Mouse (Mus musculus) brain, embryonic 14.5 days (tissue): ENCODE measurements at regions not wholly inside any gene's neighbourhood (a gene's known extent, or its start where the extent isn't known, plus 50 kb on each side); places are given as distances from the start of the nearest gene placed in this dataset.

Experiments
- CTCF ChIP-seq: fragments of 200-500 bp; IDR thresholded peaks from 2 replicates; pipeline ENCODE4 v1.5.1; 2012; ENCODE audit warnings: inconsistent platforms, mild to moderate bottlenecking, moderate library complexity, borderline replicate concordance; ENCODE audit not compliant: insufficient read depth, insufficient read length; ENCODE audit errors: extremely low read depth
- POLR2A ChIP-seq: fragments of 200-500 bp; IDR thresholded peaks from 2 replicates; pipeline ENCODE4 v1.6.1; 2012; ENCODE audit warnings: mild to moderate bottlenecking, inconsistent platforms, borderline replicate concordance; ENCODE audit not compliant: poor library complexity, insufficient read depth, insufficient read length, severe bottlenecking; ENCODE audit errors: extremely low read depth

DNA sequence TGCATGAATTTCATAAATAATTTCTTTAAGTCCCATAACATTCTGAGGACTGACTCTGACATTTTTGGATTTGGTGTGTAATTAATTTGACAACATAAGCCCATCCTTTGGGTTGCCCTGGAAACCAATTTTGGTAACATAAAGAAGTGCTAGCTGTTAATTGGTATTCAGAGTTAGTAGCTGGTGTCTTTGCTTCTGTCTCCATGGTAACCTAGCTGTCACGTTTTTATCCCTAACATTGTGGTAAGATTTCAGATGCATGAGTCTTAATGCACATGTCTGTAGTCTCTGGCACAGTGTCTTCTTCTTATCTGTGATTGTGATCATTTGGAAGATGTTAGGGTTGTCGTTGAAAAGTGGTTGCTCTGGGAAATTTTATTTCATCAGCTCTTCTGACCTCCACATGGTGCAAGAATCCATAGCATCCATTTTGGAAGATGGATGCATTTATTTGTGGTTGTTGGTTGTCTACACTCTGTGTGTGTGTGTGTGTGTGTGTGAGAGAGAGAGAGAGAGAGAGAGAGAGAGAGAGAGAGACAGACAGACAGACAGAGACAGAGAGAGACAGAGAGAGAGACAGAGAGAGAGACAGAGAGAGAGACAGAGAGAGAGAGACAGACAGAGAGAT lies 255.1 kb downstream of the Plk2 start:
- TF ChIP-seq CTCF (no peak), POLR2A (no peak)
